Comparison of ENCODE assay signal across 11 mouse cellular contexts in genomic region chr14:121636935-121637510, GRCm38 (mm10).
DNase-seq lines count a peak whose midpoint lies in the region; ATAC-seq and TF ChIP-seq lines count a peak whose summit lies in the region.
"Had no signal": no experiment of that assay in that cellular context is flagged by ENCODE, and none has a peak within 500 bp of the region (broad histone marks: within the 10 kb centered on the region; RNA-seq: fewer than 3 reads in every experiment).

No protein-coding gene starts in this region.

- ATAC-seq in frontal cortex, adult (ENCODE audit: low TSS enrichment) = peak; percentile 64
- peak; percentile 57 for ATAC-seq in lung, embryonic 15.5 days (ENCODE audit: borderline replicate concordance, extremely low read depth, low FRiP score, low TSS enrichment)
- no peak for ATAC-seq in activated CD4-positive, CD25-positive, alpha-beta regulatory T cell, adult 4 months

- H3K9ac ChIP-seq in lung, embryonic 15.5 days = no peak overlapping the region
- H3K9ac ChIP-seq: limb, embryonic 15.5 days had no signal

- H3K9me3 ChIP-seq in lung, embryonic 15.5 days = no peaks in the 10 kb centered on the region
- H3K9me3 ChIP-seq: limb, embryonic 15.5 days had no signal

- no peak for TF ChIP-seq CTCF in lung, adult 2 months (IDR thresholded peaks at IDR 0.05; ENCODE audit: insufficient read depth, low read length)

- no peak overlapping the region for H3K4me2 ChIP-seq in lung, embryonic 15.5 days
- H3K4me2 ChIP-seq: limb, embryonic 15.5 days had no signal

- DNase-seq in frontal cortex, postnatal 10 days (ENCODE audit: low spot score in 2 of 2) = no peak
- DNase-seq in lung, adult 2 months = no peak
- peak; percentile 42 to 51 for DNase-seq in heart, postnatal 10 days
- peak; percentile 36 for DNase-seq in right cerebral cortex, postnatal 25 days
- no peak for DNase-seq in embryo, embryonic 10 days (ENCODE audit: low spot score)
- DNase-seq: kidney, adult 8-10 months had no signal

- no peak overlapping the region for H3K4me3 ChIP-seq in lung, embryonic 15.5 days
- no peak overlapping the region for H3K4me3 ChIP-seq in lung, adult 2 months (replicated peaks; ENCODE audit: extremely low read depth, low read depth, low read length)
- H3K4me3 ChIP-seq: limb, embryonic 15.5 days; myocyte had no signal

- intact Hi-C loops in heart, postnatal 10 days (cut with DNase I) = loop anchor here (5.0 kb wide), 1 partner anchor 115 kb away; no protein-coding TSS in a partner anchor

- no peak for TF ChIP-seq POLR2A in lung, adult 2 months (IDR thresholded peaks at IDR 0.05; ENCODE audit: borderline replicate concordance, extremely low read depth, low read depth, low read length)

- WGBS in lung, embryonic 15.5 days = 40% methylated on average over 12 of the region's 12 CpGs
- 45% methylated on average over 12 of the region's 12 CpGs for WGBS in lung, adult 2 months

- H3K27ac ChIP-seq in lung, embryonic 15.5 days = no peak overlapping the region
- H3K27ac ChIP-seq: limb, embryonic 15.5 days had no signal

- H3K4me1 ChIP-seq in lung, embryonic 15.5 days = peaks cover 15% of the 10 kb centered on the region; the same call in 1 of the 2 replicates
- no peaks in the 10 kb centered on the region for H3K4me1 ChIP-seq in lung, adult 2 months (ENCODE audit: control insufficient read depth, insufficient read depth, low read length)
- H3K4me1 ChIP-seq: limb, embryonic 15.5 days had no signal

- peaks cover 20% of the 10 kb centered on the region for H3K36me3 ChIP-seq in lung, embryonic 15.5 days

- H3K27me3 ChIP-seq in lung, embryonic 15.5 days = no peaks in the 10 kb centered on the region
- H3K27me3 ChIP-seq: limb, embryonic 15.5 days had no signal

Comparison
In these comparisons a context has a peak if more than half of its experiments do, and no peak if none do; other contexts are left out.
1. DNase-seq: peak in heart, postnatal 10 days (2 of 2) and right cerebral cortex, postnatal 25 days (single experiment); none in frontal cortex, postnatal 10 days (0 of 2), lung, adult 2 months (single experiment) and embryo, embryonic 10 days (single experiment).